Mouse (Mus musculus): ENCODE results near the gene Zfp30. TPM values are rescaled to one million over a fixed set of nuclear protein-coding genes. Genes with fewer than 3 reads are reported as not detected.

Zfp30 gene
- 0.51 and 1.00 TPM in 2 replicates for polyA plus RNA-seq (2012)

DNA sequence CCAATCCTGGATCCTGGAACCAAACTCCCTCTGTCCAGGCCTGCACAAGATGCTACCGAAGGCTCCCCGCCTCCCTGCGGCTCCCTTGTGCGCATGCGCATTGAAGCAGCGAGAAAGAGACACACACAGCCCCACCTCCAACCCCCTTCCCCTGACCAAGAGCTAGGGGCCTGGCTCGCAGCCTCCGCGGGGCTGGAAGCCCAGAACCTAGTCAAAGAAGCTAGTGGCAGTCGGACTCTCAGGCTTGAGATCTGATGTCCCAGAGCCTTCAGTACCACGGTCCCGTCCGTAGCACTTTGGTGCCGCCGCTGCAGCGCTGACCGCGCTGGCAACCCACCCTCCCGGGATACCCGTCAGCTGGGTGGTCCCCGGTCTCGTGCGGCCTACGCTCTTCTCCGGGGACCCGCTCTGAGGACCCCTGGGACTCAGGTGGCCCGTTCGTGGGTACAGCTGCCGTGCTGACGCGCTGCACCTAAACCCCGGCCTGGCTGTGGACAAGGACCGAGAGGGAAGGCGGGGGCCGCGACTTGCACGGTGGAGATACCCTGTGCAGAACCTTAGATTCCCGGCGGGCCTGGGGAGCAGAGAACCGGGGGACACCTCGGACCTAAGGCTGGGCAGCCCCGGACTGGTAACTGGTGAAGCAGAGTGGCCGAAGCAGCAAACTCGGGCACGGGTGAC, at the start of gene Zfp30:
Gene Zfp30, plus strand, starts transcription at position 128 of the 681 bp plus-strand sequence.

DNA sequence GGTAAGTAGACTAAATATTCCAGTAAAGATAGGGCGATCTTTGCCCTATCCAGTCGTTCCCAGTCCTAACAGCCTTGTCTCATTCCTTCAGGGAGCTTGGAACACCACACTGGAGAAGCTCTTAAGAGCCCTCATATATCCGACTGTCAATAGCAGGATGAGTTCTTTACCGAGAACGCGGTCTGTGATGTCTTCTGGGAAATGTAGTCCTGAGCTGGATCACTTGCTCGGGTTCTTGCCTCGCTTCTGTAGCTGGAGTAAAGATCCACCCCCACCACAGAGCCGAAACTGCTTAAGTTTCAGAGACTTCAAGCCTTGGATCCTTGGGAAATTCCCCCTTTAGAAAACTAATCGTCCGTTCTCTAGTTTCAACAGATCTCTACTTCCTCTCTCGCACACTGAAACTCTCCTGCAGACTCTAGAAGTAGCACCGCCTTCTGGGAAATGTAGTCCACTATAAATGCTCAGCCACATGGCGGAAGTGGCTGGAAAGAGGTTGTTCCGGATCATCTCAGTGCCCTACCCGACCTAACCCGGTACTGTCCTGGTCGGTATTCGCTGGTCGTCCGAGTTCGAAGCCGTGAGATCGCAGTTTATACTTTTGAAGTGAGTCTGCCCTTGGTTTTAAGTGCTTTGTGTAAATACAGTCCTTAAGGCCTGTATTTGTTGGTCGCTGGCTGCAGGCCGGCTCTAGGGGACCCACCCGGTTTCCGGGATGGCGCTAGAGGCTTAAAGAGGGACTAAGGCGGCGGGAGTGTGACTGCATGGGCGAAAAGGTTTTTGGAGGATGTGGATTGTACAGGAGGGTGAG, 15.5 kb upstream of the Zfp30 start, which contains the start of gene Zfp84:
Gene Zfp84, plus strand, starts transcription at position 463 of the 811 bp plus-strand sequence.

DNA sequence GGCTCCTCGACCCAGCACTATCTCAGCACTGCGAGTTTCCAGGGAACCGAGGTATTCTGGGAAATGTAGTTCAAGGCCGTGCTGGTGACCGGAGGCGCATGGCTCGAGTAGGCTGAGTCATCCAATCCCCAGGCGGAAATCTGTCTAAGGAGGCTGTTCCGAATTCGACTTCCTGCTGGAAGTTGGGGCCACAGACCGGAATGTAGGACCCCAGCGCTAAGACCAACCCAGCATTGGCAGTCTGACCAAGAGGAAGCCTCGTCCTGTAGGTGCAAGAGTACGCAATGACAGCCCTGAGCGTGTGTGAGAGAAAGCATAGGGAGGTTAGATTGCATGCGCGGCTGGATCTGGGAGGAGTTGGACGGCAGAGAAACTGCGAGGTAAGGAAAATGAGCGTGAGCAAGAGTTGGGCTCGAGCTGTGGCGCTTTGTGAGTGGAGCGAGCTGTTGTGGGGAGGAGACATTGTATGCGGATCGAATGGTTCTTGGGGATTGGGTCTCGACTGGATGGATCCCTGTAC, 32.2 kb downstream of the Zfp30 start, which contains the start of gene Zfp790:
Gene Zfp790, plus strand, starts transcription at position 205 of the 520 bp plus-strand sequence.

Other genes starting within 250 kb of the Zfp30 start
- gene Catsperg2, start 57.0 kb upstream of the Zfp30 start, polyA plus RNA-seq (2012) = not detected in 2 replicates
- 2.9 and 3.0 TPM in 2 replicates for gene Zfp84, start 15.4 kb upstream of the Zfp30 start, polyA plus RNA-seq (2012)
- gene Zfp790, start 32.1 kb downstream of the Zfp30 start, polyA plus RNA-seq (2012) = 0.60 and 0.65 TPM in 2 replicates
- gene Zfp940, start 69.7 kb downstream of the Zfp30 start, polyA plus RNA-seq (2012) = 0.49 and 0.50 TPM in 2 replicates
- gene Zfp420, start 76.0 kb downstream of the Zfp30 start, polyA plus RNA-seq (2012) = 0.32 and 0.38 TPM in 2 replicates
- gene Zfp27, start 122.6 kb downstream of the Zfp30 start, polyA plus RNA-seq (2012) = 0.27 and 0.28 TPM in 2 replicates
- 0.16 TPM in 2 replicates for gene Zfp383, start 124.2 kb downstream of the Zfp30 start, polyA plus RNA-seq (2012)
- gene Zfp74, start 170.1 kb downstream of the Zfp30 start, polyA plus RNA-seq (2012) = 13.4 and 15.0 TPM in 2 replicates
- 2.6 and 3.1 TPM in 2 replicates for gene Zfp568, start 200.0 kb downstream of the Zfp30 start, polyA plus RNA-seq (2012)